Mouse (Mus musculus) layer of hippocampus, postnatal 14 days (tissue): Measurements from ENCODE around the gene Phf13. TPM values are rescaled to one million over a fixed set of nuclear protein-coding genes. Genes with fewer than 3 reads are reported as not detected.

Source experiments
- DNase-seq, 2 experiments: peaks; one replicate each; pipeline ENCODE4 v3.0.0; 2021 to 2022; ENCODE audit warnings: low spot score in 2 of 2, mixed read lengths in 1 of 2
- total RNA-seq, 2 experiments: library from RNA; stranded (reverse); gene quantifications; 2 replicates each; pipeline ENCODE4 v1.2.3; 2021

The Phf13 gene
- total RNA-seq, 2 experiments from 2014 or later, result 11.8 to 13.3 TPM

GRCm38 (mm10) chr4:151993035-151993434 lies 3.0 kb downstream of the Phf13 start:
- no peak for DNase-seq

GRCm38 (mm10) chr4:151992091-151992490 lies 4.0 kb downstream of the Phf13 start:
- DNase-seq, result no peak

- no peak for DNase-seq
Observed at GRCm38 (mm10) chr4:151989110-151989488, 7.0 kb downstream of the Phf13 start.

- peak; percentile 78 to 81 for DNase-seq
Observed at GRCm38 (mm10) chr4:151988342-151989109, 7.5 kb downstream of the Phf13 start, which contains the start of gene Thap3. Gene Thap3, minus strand, starts transcription at chr4:151988997.

GRCm38 (mm10) chr4:151988014-151988341 lies 8.1 kb downstream of the Phf13 start:
- DNase-seq, result no peak

GRCm38 (mm10) chr4:151986650-151987049 lies 9.4 kb downstream of the Phf13 start:
- no peak for DNase-seq

- DNase-seq, result no peak
Observed at GRCm38 (mm10) chr4:151985886-151986285, 10.2 kb downstream of the Phf13 start.

- DNase-seq, result no peak
Observed at GRCm38 (mm10) chr4:151983560-151983959, 12.5 kb downstream of the Phf13 start.

GRCm38 (mm10) chr4:151983043-151983442 lies 13.0 kb downstream of the Phf13 start:
- no peak for DNase-seq

- DNase-seq, result peak; percentile 85 to 88
Observed at GRCm38 (mm10) chr4:151981363-151981762, 14.7 kb downstream of the Phf13 start.

GRCm38 (mm10) chr4:151980699-151981098 lies 15.4 kb downstream of the Phf13 start:
- DNase-seq, result no peak

GRCm38 (mm10) chr4:151977748-151978147 lies 18.3 kb downstream of the Phf13 start:
- peak; percentile 89 to 90 for DNase-seq

GRCm38 (mm10) chr4:151975441-151975840 lies 20.6 kb downstream of the Phf13 start:
- peak in 1 of 2 experiments; percentile 48 for DNase-seq

- no peak for DNase-seq
Observed at GRCm38 (mm10) chr4:151972221-151972967, 23.7 kb downstream of the Phf13 start.

GRCm38 (mm10) chr4:151968204-151968921 lies 27.7 kb downstream of the Phf13 start:
- DNase-seq, result no peak

- no peak for DNase-seq
Observed at GRCm38 (mm10) chr4:151962817-151963216, 33.2 kb downstream of the Phf13 start.

GRCm38 (mm10) chr4:151960513-151960854 lies 35.6 kb downstream of the Phf13 start:
- no peak for DNase-seq

GRCm38 (mm10) chr4:151959849-151960512 lies 36.1 kb downstream of the Phf13 start:
- no peak for DNase-seq

GRCm38 (mm10) chr4:151957584-151958315 lies 38.3 kb downstream of the Phf13 start:
- no peak for DNase-seq

GRCm38 (mm10) chr4:151955791-151956190 lies 40.3 kb downstream of the Phf13 start:
- no peak for DNase-seq

- DNase-seq, result no peak
Observed at GRCm38 (mm10) chr4:151953209-151953608, 42.8 kb downstream of the Phf13 start.
